Mouse (Mus musculus) monocyte, adult 2 months (primary cell): ENCODE data around the gene Asic2.

ENCODE experiments used
- DNase-seq, 2 experiments: peaks; one replicate each; pipeline ENCODE4 v3.0.0; 2022; ENCODE audit warnings: low spot score in 2 of 2, low read depth in 1 of 2

The Asic2 gene

GRCm38 (mm10) chr11:81845686-81846036 is 122.6 kb downstream of the Asic2 start:
- no peak for DNase-seq

GRCm38 (mm10) chr11:81845010-81845685 is 123.1 kb downstream of the Asic2 start:
- DNase-seq: no peak

DNA sequence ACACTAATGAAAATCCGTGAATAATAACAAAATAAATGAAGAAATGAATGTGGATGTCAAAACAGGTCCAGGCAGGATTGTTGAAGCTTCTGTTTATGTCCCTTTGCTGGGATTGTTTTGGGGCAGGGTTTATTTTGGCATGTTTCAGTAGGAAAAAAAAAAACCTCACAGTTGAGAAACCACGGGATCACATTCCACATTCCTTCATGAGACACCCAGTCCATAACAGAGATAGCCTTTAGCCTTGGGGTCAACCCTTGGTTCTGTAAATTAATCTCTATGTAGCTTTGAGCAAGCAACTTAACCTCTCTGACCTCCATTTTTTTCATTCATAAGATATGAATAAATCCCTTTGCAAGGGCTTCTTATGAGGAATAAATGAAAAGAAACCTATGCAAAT is 127.3 kb downstream of the Asic2 start:
- DNase-seq: no peak

- no peak for DNase-seq
Observed at GRCm38 (mm10) chr11:81838426-81838825, 129.8 kb downstream of the Asic2 start.

GRCm38 (mm10) chr11:81832381-81832780 is 135.9 kb downstream of the Asic2 start:
- DNase-seq: no peak

GRCm38 (mm10) chr11:81816531-81816930 is 151.7 kb downstream of the Asic2 start:
- DNase-seq: no peak

GRCm38 (mm10) chr11:81814816-81815215 is 153.4 kb downstream of the Asic2 start:
- DNase-seq: no peak

DNA sequence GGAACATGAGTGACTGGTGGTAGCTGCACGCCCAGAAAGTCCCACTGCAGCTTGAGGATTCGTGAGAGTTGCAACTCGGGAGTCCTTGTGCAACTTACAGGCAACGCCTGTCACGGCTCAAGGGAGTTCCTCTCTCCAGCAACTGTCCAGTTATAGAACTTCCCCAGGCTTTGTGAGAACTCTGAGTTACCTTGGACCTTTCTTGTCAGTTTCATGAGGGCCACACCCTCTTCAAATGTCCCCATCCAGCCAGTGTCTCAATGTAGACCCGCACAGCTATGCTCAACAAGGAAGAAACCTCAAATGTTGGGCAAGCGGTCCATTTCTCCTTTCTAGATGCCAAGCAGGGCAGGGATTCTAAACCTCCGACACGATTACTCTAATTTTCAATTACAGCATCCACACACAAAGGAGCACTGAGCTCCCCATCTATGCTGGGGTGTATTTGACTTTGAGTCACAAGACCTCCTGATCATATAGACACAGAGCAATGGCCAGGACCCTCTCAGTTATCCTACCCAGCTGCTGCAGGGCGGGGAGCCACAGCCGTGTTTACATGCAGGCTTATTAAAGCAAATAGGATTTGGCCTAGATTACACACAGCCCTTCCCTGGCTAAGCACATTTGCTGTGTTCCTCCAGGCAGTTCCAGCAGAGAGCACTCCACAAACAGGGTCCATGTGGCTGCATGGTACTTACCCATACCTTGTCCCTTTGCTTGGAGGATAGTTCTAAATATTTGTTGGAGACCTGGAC is 161.2 kb downstream of the Asic2 start:
- DNase-seq: peak; percentile 3 to 23

DNA sequence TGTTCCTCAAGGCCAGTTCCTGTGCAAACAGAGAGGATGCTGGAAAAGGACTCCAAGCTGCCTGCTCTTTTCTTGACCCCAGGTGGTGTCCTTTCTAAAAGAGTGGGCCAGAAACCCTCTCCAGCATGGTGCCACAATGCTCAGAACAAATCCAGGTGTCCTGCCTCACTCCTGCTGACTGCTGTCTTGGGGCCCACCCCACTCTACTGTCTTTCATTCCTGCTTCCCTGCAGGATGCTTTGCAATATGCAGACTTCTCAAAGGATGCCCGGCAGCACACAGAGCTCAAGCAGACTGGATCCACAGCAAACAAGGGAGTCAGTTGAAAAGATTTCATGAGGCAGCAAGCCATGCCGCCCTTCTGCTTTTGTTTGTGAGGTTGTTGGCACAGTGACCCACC is 164.7 kb downstream of the Asic2 start:
- no peak for DNase-seq

DNA sequence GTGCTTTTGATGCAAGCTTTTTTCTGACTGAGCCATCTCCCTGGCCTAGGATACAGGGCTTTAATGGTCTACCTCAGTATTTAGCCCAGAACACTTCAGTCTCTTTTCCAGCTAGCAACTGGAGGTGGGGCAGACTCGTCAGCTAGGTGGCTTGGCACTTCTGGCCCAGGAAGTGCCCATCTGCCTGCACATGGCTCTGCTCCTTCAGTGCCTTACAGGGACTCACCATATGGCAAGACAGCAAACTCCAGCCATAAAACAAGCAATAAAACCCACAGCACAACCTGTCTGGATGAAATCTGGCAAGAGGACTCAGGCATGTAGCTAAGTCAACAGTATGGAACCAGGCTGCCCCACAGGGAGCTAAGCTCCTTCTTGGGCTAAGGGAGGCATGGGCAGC is 165.6 kb downstream of the Asic2 start:
- DNase-seq: no peak

GRCm38 (mm10) chr11:81800899-81801298 is 167.4 kb downstream of the Asic2 start:
- DNase-seq: no peak

- DNase-seq: no peak
Observed at GRCm38 (mm10) chr11:81793588-81793987, 174.7 kb downstream of the Asic2 start.

DNA sequence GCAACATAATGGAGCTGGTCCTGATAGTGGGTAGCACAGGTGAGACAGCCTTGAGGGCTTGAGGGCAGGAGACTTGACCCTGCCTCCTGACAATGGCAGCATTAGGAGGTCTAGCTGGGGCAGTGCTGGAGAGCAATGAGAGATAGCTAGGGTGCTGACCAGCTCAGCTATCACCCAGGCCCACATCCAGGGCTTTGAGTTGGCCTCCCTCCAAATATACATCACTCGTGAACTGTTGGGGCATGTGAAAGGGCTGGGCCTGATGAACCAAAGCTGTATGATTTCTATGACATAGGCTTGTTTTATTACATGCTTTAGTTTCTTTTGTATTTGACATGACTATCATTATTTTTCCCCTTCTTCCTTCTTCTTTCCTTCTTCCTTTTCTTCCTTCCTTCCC is 176.7 kb downstream of the Asic2 start:
- no peak for DNase-seq

DNA sequence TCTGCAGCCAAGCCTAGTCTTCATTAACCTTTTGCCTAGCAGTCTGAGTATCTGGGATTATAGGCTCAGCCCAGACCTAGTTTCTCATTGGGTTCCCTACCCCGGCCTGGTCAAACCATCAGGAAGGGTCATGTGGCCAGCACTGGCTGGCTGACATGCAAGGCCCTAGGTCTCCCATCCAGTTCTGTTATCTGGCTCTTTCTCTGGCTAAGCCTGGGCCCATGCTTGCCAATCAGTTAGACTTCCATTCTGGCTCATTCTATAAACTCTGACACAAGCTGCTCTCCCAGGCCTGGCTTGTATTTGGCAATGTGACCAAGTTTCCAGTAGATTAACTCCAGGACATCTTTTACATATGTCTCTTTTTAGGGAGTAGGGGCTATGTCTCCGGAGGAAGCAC is 187.7 kb downstream of the Asic2 start:
- no peak for DNase-seq

GRCm38 (mm10) chr11:81779881-81780280 is 188.4 kb downstream of the Asic2 start:
- DNase-seq: no peak

DNA sequence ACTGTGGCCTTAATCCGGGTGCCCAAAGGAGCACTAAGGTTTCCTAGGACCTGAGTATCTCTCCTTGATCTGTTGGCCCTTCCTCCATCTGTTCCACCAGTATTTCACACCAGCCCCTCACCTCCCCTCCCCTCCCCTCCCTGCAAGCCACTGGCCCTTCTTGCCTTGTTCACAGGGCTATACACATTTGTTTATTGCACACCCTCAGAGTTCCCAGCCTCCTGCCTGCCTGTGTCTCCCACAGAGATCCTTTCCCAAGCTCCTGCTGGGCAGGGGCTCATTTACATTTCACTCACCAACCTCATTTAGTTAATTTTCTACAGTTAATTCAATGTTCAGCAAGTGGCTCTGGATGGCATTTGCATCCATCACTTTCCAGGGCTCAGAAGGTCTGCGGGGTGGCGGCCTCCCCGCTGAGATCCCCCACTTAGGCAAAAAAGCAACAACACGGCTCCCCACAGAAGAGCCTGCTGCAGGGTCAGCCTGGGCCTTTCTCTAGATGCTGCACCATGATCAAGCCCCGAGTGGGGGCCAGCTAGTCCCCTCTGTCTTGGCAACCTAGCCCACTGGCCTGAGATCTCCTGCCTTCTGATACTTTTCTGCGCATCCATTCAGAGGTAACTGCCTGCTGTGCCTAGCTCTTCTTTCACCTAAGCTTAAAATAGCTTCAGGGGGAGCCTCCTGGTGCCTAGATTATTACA is 196.9 kb downstream of the Asic2 start:
- DNase-seq: no peak

DNA sequence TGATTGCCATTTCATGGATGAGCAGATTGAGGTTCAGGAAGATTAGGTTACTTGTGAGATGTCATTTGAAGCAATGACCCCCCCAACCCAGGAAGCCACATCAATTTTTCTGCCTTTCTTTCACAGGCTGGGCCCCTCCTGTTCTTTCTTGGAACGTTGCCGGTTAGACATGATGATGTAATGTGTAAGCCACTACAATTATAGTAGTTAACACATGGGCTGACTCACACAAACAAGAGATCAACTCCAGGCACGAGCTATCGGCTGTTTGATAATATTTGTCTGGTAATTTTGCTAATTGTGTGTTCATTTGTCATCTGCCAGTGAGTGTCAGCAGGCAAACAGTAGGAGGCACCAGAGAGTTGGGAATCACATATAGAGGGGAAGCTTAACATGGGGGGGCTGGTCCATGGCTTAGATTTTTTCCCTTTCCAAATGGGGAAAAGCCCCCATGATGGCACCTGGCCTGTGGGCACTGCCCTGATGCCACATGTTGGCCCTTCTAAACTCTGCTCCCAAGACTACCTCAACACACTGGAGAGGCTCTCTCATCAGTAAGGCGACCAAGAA is 198.5 kb downstream of the Asic2 start:
- DNase-seq: no peak

DNA sequence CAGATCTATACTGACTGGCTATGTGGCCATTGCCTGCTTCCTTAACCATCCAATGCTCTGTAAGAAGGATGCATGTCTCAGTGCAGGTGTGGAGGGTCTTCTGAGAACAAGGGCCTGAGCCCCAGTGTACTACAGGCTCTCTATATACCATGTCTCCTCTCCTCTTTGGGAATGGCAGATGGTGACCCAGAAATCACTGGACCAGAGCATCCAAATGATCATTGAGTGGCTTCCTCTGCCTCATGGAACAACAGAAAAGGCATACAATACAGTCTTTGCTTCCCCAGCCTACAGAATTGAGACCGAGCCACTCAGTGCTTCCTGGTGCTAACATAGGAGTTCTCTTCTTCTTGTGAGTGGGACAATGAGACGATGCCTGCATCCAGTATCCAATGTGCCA is 200.0 kb downstream of the Asic2 start:
- DNase-seq: no peak

DNA sequence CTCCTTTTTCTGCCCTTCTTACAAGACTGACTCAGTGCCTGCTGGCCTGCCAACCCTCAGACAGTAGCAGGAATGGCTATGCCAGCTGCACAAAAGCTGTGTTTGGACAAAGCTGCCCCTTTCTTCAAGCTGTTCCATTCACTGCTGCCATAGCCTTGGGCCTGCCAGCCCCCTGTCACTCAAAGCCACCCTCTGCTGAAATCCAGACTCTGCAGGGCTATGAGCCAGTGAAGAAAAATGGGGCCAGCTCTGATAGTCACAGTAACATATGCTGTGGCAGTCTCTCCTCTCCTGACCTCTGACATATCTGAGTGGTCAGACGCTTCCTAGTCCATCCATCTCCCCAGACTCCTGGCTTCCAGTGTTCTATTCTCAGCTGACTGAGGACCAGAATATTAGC is 200.5 kb downstream of the Asic2 start:
- DNase-seq: no peak

DNA sequence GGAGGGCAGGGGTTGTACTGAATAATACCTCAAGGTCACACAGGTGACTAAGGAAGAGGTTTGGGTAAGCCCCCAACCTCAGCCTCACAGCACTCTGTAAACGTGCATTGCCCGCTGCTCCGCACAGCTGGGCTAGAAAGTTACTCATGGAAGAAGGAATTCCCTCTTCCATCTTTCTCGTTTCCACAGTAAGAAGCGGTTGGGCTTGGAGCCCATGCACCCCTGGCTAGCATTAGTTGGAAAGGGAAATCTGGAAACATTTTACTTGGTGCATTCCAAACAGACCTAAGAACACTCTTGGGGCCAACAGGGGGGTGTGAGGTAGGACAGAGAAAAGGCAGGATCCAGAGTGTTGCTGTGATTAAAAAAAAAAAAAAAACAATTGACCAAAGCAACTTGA is 203.0 kb downstream of the Asic2 start:
- DNase-seq: no peak

DNA sequence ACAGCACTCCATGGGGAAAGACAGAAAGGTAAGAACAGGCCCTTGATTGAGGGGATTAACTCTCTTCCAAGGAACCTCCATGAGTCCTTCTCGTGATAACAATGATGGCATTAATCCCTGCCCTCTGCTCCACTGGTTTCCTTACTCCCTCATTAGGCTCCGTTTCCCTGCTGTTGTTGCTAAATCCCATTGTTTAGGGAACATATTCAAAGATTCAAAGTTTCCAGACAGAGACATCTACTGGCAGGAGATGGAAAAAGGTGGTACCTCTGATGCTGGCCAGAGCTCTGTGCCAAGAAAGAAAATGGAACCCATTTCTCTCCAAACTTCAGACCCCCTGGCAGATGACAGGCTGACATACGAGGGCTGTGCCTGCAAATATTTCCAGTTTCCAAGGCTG is 203.5 kb downstream of the Asic2 start:
- DNase-seq: no peak

DNA sequence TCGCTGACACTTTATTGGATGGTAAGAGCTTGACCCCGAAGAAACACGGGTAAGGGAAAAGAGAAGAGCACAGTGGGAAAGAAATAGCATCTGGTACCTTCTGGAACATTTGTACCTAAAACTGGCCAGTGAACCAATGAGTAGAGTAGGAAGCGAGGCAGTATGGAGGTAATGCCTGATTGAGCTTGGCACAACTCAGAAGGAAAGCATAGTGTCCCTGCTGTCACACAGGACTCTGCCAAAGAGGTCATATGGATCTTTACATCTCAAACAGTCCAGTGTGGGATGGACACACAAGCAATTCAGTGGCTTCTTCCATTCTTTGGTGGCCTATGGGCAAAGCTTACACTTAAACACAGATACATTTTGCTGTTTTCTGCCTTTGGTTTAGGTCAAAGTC is 211.0 kb downstream of the Asic2 start:
- no peak for DNase-seq
